Mouse (Mus musculus) limb, embryonic 11.5 days (tissue): Measurements from ENCODE around the gene Sc5d. TPM values are rescaled to one million over a fixed set of nuclear protein-coding genes. Genes with fewer than 3 reads are reported as not detected.

Experiments
- polyA plus RNA-seq: library from polyadenylated mRNA; unstranded; fragments of >200 nt; fragmentation: Nextera tagmentation; extraction: Ambion mirVana; gene quantifications from 2 replicates; pipeline ENCODE4 v1.2.1, GENCODE M21; 2014

Sc5d gene
- polyA plus RNA-seq, 1 experiment from 2014 or later, result 49.6 TPM

Other genes with a start within 250 kb of the Sc5d start
- gene Sorl1, start 140.0 kb downstream of the Sc5d start, polyA plus RNA-seq, result 4.1 and 4.8 TPM in 2 replicates
- 0.04 and 0.15 TPM in 2 replicates for gene Tecta, start 135.7 kb upstream of the Sc5d start, polyA plus RNA-seq
- 4.9 and 5.6 TPM in 2 replicates for gene Tbcel, start 243.6 kb upstream of the Sc5d start, polyA plus RNA-seq